Mouse (Mus musculus) liver, adult (tissue): ENCODE data around the gene Trabd2b.

Source experiments
- GATA4 ChIP-seq: IDR thresholded peaks from 2 replicates; pipeline ENCODE4 v1.6.1; 2014; ENCODE audit warnings: mild to moderate bottlenecking, low read length; ENCODE audit not compliant: insufficient replicate concordance

The Trabd2b gene

GRCm38 (mm10) chr4:114454495-114455186 is 48.1 kb downstream of the Trabd2b start:
- TF ChIP-seq GATA4, result no peak

GRCm38 (mm10) chr4:114457111-114457510 is 50.6 kb downstream of the Trabd2b start:
- no peak for TF ChIP-seq GATA4

- no peak for TF ChIP-seq GATA4
Measured at GRCm38 (mm10) chr4:114459591-114459990, 53.1 kb downstream of the Trabd2b start.

GRCm38 (mm10) chr4:114460401-114460800 is 53.9 kb downstream of the Trabd2b start:
- no peak for TF ChIP-seq GATA4

- TF ChIP-seq GATA4, result no peak
Measured at GRCm38 (mm10) chr4:114461093-114461492, 54.6 kb downstream of the Trabd2b start.

GRCm38 (mm10) chr4:114465641-114466040 is 59.1 kb downstream of the Trabd2b start:
- TF ChIP-seq GATA4, result no peak

DNA sequence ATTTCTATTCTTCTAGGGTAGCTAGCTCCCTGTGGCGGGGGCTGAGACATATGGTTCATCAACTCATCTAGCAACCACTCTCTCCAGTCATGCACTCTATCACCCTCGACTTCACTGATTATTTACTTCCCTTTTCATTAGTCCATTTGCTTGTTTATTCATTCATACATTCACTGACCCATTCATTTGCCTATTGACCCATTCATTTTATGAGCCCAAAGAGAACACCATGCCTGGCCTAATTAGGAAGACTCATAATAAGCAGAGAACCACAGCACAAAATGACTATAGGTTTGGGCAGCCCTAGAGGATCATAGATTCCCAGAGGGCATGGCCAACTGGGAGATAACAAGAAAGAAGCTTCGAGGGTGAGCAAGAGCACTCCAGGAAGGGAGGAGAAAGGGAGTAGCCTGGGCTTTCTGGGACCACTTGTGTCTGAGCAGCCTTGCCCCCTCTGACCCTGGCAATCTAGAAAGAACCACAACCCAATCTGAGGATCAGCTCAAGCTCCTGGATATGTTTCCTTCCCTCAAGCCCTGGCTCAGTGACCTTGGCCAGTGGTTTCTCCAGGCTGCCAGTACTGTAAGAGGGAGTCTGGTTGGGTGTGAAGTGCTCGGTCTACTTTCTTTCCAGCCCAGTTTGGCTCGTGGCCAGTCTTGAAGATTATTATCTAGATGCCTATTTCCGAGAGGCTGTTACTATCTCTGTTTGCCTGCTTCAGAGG is 61.0 kb downstream of the Trabd2b start:
- no peak for TF ChIP-seq GATA4

GRCm38 (mm10) chr4:114468095-114468429 is 61.5 kb downstream of the Trabd2b start:
- TF ChIP-seq GATA4, result no peak

- no peak for TF ChIP-seq GATA4
Measured at GRCm38 (mm10) chr4:114469881-114470280, 63.4 kb downstream of the Trabd2b start.

DNA sequence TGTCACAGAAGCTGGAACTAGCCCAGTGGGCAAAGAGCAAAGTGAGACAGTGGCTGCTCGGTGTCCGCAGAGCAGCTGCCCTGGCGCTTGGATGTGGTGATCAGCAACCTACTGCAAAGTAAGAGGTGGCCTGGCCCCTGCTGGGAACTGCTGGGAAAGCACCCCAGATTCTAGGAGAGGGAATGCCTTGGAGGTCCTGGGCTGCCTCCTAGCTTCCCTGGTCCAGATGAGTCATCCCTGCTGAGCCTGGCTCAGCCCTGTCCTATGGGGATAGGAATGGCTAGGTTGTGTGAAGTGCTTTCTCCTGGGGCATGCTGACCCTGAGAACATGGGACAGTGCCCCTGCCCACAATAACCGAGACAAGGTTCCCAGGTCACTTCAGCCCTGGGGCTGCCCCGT is 65.6 kb downstream of the Trabd2b start:
- no peak for TF ChIP-seq GATA4

- no peak for TF ChIP-seq GATA4
Measured at GRCm38 (mm10) chr4:114476316-114476715, 69.8 kb downstream of the Trabd2b start.

- no peak for TF ChIP-seq GATA4
Measured at GRCm38 (mm10) chr4:114477082-114477771, 70.7 kb downstream of the Trabd2b start.

DNA sequence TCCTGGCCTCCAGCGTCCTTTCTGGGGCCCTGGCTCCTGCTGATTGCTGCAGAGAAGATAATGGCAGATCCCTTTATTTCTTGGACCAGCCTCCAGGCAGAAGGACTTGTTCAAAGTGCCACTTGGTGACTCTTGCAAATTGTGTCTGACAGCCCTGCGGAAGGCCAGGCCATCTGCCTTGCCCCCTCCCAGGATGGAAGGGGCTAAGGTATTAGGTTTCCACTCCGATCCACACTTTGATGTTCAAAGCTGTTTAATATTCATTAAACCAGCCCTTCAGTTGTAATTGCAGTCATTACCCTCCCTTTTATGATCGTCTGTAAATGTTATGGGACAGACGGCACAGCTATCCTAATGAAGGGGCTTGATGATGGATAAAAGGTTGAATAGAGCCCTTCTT is 75.0 kb downstream of the Trabd2b start:
- no peak for TF ChIP-seq GATA4

GRCm38 (mm10) chr4:114484173-114484572 is 77.6 kb downstream of the Trabd2b start:
- no peak for TF ChIP-seq GATA4

- no peak for TF ChIP-seq GATA4
Measured at GRCm38 (mm10) chr4:114485996-114486395, 79.5 kb downstream of the Trabd2b start.

- TF ChIP-seq GATA4, result no peak
Measured at GRCm38 (mm10) chr4:114486885-114487531, 80.5 kb downstream of the Trabd2b start.

DNA sequence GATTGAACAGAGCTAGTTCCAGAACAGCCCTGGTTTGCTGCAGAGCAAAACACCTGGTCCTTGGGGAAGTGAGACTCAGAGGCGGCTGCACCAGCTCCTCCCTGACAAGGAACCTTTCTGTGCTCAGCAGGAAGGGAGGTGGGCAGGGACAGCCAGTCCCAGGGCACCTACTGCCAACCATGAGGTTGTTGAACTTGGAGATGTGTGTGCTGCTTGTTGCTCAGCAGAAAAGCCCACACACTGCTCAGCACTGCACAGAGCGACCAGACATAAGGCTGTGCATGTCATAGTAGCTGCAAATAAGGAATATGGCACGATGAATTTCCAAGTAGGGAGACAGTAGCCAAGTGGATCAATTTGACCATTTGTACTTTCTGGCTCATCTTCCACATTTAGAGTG is 81.2 kb downstream of the Trabd2b start:
- no peak for TF ChIP-seq GATA4
